Mouse (Mus musculus) cortical plate, adult 2 months (tissue): Measurements from ENCODE around the gene 9830107B12Rik.

ENCODE experiments used
- CTCF ChIP-seq: fragments of 200-500 bp; IDR thresholded peaks from 2 replicates; pipeline ENCODE4 v1.5.1; 2011; ENCODE audit warnings: mild to moderate bottlenecking, control low read depth, low read length; ENCODE audit not compliant: insufficient read depth; ENCODE audit errors: extremely low read depth
- POLR2A ChIP-seq: fragments of 200-500 bp; IDR thresholded peaks from 2 replicates; pipeline ENCODE4 v1.6.1; 2011; ENCODE audit warnings: mild to moderate bottlenecking, low read length, control low read depth; ENCODE audit not compliant: insufficient read depth; ENCODE audit errors: extremely low read depth

DNA sequence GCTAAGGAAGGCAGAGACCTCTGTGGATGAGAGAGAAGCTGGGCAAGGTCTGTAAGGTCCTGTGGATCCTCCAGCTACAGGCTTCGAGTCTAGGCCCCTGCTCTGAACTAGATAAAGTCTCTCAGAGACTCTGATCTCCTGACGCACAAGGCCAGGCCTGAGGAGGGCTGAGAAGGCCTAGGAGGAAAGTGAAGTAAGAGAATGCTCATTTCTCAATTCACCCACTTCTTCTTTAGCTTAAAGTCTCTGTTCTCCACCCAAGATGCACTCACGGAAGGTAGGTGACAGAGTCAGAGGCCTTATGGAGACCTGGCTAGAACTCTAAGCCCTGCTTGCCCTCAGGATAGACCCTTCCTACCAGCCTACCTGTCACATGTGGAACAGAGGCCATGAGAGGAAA lies at the start of gene 9830107B12Rik:
- TF ChIP-seq CTCF (no peak), POLR2A (no peak)
